Mouse (Mus musculus) liver, postnatal 0 days (tissue): ENCODE results near the gene Lrmda. TPM values are rescaled to one million over a fixed set of nuclear protein-coding genes. Genes with fewer than 3 reads are reported as not detected.

Experiments
- ATAC-seq: fragments of 200-750 bp; cut with Nextera tagmentation; 2 replicates; pipeline ENCODE4 v1.8.0; 2017; ENCODE audit warnings: mild to moderate bottlenecking, moderate library complexity
- DNase-seq: peaks from one replicate; pipeline ENCODE4 v3.0.0-alpha.2; 2016
- H3K27ac ChIP-seq: fragments of 300-500 bp; sonication (generic); 2 replicates; pipeline ENCODE4 v1.5.1; 2014; ENCODE audit warnings: antibody characterized with exemption, moderate library complexity, mild to moderate bottlenecking, low read depth
- H3K27me3 ChIP-seq: fragments of 300-500 bp; sonication (generic); 2 replicates; pipeline ENCODE4 v1.6.1; 2014; ENCODE audit warnings: low read length, control low read depth, mixed read lengths; ENCODE audit not compliant: insufficient read depth
- H3K36me3 ChIP-seq: fragments of 300-500 bp; sonication (generic); replicated peaks from 2 replicates; pipeline ENCODE4 v1.6.1; 2014; ENCODE audit warnings: mild to moderate bottlenecking, control low read depth, low read length, moderate library complexity, mixed read lengths; ENCODE audit not compliant: insufficient read depth
- H3K4me1 ChIP-seq: fragments of 300-500 bp; sonication (generic); 2 replicates; pipeline ENCODE4 v1.6.1; 2014; ENCODE audit warnings: antibody characterized with exemption, mild to moderate bottlenecking, control low read depth; ENCODE audit not compliant: insufficient read depth
- H3K4me2 ChIP-seq: fragments of 300-500 bp; sonication (generic); 2 replicates; pipeline ENCODE4 v1.6.1; 2014; ENCODE audit warnings: low read depth, mild to moderate bottlenecking, low read length, moderate library complexity, mixed read lengths
- H3K4me3 ChIP-seq: fragments of 300-500 bp; sonication (generic); 2 replicates; pipeline ENCODE4 v1.5.1; 2014; ENCODE audit warnings: low read depth, low read length
- H3K9ac ChIP-seq: fragments of 300-500 bp; sonication (generic); replicated peaks from 2 replicates; pipeline ENCODE4 v1.6.1; 2014; ENCODE audit warnings: mild to moderate bottlenecking, moderate library complexity
- H3K9me3 ChIP-seq: fragments of 300-500 bp; sonication (generic); 2 replicates; pipeline ENCODE4 v1.6.1; 2016; ENCODE audit warnings: mild to moderate bottlenecking, control low read depth, low read length, mixed read lengths
- CTCF ChIP-seq: sonication (generic); IDR thresholded peaks from 2 replicates; pipeline ENCODE4 v1.5.1; 2016; ENCODE audit warnings: antibody characterized with exemption, low read depth
- EP300 ChIP-seq: IDR thresholded peaks from 2 replicates; pipeline ENCODE4 v1.6.1; 2016; ENCODE audit warnings: antibody characterized with exemption, low read depth, mild to moderate bottlenecking
- WGBS: fragments of 180-500 bp; shearing (Covaris S2); extraction: QIAGEN DNeasy Blood & Tissue Kit; methylation state at CpG from one replicate; pipeline ENCODE4 v1.1.7; 2014; ENCODE audit not compliant: insufficient replicate concordance; 5-methylcytosine and 5-hydroxymethylcytosine counted together
- polyA plus RNA-seq: library from polyadenylated mRNA; unstranded; fragments of >200 nt; fragmentation: Nextera tagmentation; extraction: Ambion mirVana; gene quantifications from 2 replicates; pipeline ENCODE4 v1.2.1, GENCODE M21; 2015

Gene Lrmda
- polyA plus RNA-seq: 0.15 and 0.28 TPM in 2 replicates

GRCm38 (mm10) chr14:22019252-22019948, at the start of gene Lrmda:
Gene Lrmda (plus strand): TSS chr14:22019712.
- Histone ChIP-seq H3K4me3 (peak within 1 kb of the TSS; percentile 55), H3K9me3 (no peaks in the 10 kb centered on the region), H3K4me2 (peak within 1 kb of the TSS; percentile 95), H3K9ac (peak within 1 kb of the TSS; percentile 65), H3K27me3 (no peaks in the 10 kb centered on the region), H3K36me3 (no peaks in the 10 kb centered on the region), H3K27ac (peak within 1 kb of the TSS; percentile 69), H3K4me1 (0 out of 2 replicates have a peak, but pooled peaks cover 9% of the 10 kb centered on the region)
- DNase-seq: peak; percentile 77
- no peak; the same call in 1 of the 2 replicates for TF ChIP-seq CTCF
- no peak for TF ChIP-seq EP300
- WGBS: under 1% methylated on average over 31 of the region's 33 CpGs
- ATAC-seq: peak; percentile 89

GRCm38 (mm10) chr14:21981462-21981861, 38.0 kb upstream of the Lrmda start:
- Histone ChIP-seq H3K27me3 (peaks cover 54% of the 10 kb centered on the region), H3K36me3 (no peaks in the 10 kb centered on the region), H3K9me3 (no peaks in the 10 kb centered on the region), H3K4me2 (peak overlapping the region; percentile 40; the same call in 1 of the 2 replicates), H3K4me1 (peaks cover 16% of the 10 kb centered on the region), H3K9ac (no peak overlapping the region), H3K27ac (no peak overlapping the region), H3K4me3 (no peak overlapping the region)
- ATAC-seq (0 out of 2 replicates have a peak, but pooled peaks have one; percentile 31), DNase-seq (peak; percentile 75)
- WGBS: 3% methylated on average over 19 of the region's 22 CpGs
- TF ChIP-seq CTCF: peak; percentile 81
- TF ChIP-seq EP300: no peak

- peaks cover 61% of the 10 kb centered on the region for H3K27me3 ChIP-seq
- H3K4me3 ChIP-seq: no peak overlapping the region
- H3K4me1 ChIP-seq: peaks cover 16% of the 10 kb centered on the region
- TF ChIP-seq CTCF (no peak), EP300 (no peak)
- 28% methylated on average over 14 of the region's 14 CpGs for WGBS
- no peaks in the 10 kb centered on the region for H3K9me3 ChIP-seq
- no peak overlapping the region for H3K4me2 ChIP-seq
- no peaks in the 10 kb centered on the region for H3K36me3 ChIP-seq
- DNase-seq: no peak
- no peak overlapping the region for H3K9ac ChIP-seq
- no peak for ATAC-seq
- H3K27ac ChIP-seq: no peak overlapping the region
Measured at GRCm38 (mm10) chr14:21982096-21982591, 37.4 kb upstream of the Lrmda start.

- H3K36me3 ChIP-seq: no peaks in the 10 kb centered on the region
- peaks cover 67% of the 10 kb centered on the region for H3K27me3 ChIP-seq
- no peaks in the 10 kb centered on the region for H3K9me3 ChIP-seq
- TF ChIP-seq CTCF (no peak), EP300 (no peak)
- peak overlapping the region; percentile 52 for H3K4me2 ChIP-seq
- peaks cover 16% of the 10 kb centered on the region for H3K4me1 ChIP-seq
- peak overlapping the region; percentile 35 for H3K4me3 ChIP-seq
- no peak overlapping the region for H3K27ac ChIP-seq
- ATAC-seq (no peak), DNase-seq (peak; percentile 25)
- peak overlapping the region; percentile 26; the same call in 1 of the 2 replicates for H3K9ac ChIP-seq
- WGBS: 6% methylated on average over 38 of the region's 38 CpGs
Measured at GRCm38 (mm10) chr14:21982592-21983310, 36.8 kb upstream of the Lrmda start.

- no peak overlapping the region; the same call in 1 of the 2 replicates for H3K9ac ChIP-seq
- 5% methylated on average over 22 of the region's 22 CpGs for WGBS
- H3K27me3 ChIP-seq: peaks cover 74% of the 10 kb centered on the region
- TF ChIP-seq EP300 (no peak), CTCF (no peak)
- DNase-seq (peak; percentile 28), ATAC-seq (no peak)
- peak overlapping the region; percentile 35 for H3K4me3 ChIP-seq
- no peaks in the 10 kb centered on the region for H3K9me3 ChIP-seq
- peak overlapping the region; percentile 52 for H3K4me2 ChIP-seq
- no peaks in the 10 kb centered on the region for H3K36me3 ChIP-seq
- no peak overlapping the region for H3K27ac ChIP-seq
- peaks cover 19% of the 10 kb centered on the region for H3K4me1 ChIP-seq
Measured at GRCm38 (mm10) chr14:21983311-21983949, 36.1 kb upstream of the Lrmda start.
